Mouse (Mus musculus) B cell, adult 2 months (primary cell): ENCODE results near the gene Asb16.

Experiments
- DNase-seq, 2 experiments: peaks; one replicate each; pipeline ENCODE4 v3.0.0; 2022

The Asb16 gene

DNA sequence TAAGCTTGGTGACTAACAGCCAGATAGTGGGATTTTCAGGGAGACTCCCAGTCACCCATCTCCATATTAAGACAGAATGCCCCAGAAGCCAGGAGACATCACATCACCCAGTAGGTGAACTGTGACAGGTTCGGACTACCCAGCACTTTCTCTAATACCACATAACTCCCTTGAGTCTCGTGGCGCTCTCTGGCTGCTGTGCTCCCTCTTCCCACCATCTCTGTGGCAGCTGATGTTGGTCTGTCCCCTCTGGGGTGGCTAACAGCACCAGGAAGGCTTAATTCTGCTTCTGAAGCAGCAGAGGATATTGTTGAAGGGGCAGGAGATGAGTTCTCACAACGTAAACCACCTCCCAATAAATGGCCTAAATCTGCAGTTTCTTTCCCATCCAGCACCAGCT, 43.4 kb downstream of the Asb16 start:
- no peak for DNase-seq

DNA sequence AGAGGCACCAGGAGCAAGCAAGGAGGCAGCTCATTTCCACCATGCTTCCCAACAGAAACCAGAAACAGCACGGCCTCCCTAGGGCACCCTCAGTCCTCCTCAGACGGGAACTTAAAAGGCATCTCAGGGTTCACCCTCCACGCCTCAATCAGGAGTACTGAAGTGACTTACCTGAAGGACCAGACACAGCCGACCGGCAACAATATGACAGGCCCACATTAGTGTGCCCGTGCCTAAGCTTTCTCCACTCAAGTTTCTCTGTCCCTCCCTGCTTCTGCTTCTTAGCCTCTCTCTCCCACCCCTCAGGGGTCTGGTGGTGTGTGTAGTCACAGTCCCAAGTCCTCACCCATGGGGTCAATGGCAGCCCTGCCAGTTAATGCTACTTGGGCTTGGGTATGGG, 44.0 kb downstream of the Asb16 start:
- DNase-seq: no peak

GRCm38 (mm10) chr11:102314321-102314720, 45.8 kb downstream of the Asb16 start:
- DNase-seq: no peak

GRCm38 (mm10) chr11:102315690-102316571, 47.4 kb downstream of the Asb16 start:
- peak; percentile 40 to 50 for DNase-seq

DNA sequence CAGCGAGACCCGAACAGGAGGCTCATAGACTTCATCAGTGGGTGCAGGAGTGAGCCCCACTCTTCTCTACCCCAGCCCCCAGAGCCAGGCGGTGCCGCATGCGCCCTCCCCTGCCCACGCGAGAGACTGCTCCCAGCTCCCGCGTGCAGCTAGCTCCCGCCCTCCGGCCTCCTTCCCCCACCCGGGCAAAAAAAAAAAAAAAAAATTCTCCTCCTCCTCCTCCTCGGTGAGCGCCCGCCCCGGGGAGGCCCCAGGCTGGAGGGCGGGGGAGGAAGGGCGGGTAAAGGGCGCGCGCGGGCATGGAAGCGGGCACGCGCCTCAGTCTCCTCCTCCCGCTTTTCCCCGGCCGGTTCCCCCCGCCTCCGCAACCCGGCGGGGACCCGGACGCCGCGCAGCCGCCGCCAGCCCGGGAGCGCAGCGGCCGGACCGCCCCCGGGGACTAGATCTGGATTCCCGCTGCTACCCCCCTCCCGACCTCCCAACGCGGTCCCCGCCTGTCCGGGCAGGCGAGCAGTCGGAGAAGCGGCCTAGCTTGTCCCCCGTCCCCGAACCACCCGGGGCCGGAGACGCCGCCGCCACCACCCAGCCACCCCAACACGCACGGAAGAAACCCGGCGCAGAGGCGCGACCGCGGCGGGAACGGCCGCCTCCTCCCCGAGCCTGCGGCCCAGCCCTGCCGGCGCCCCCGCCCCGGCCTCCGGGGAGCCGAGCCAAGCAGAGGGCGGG, 48.2 kb downstream of the Asb16 start:
- DNase-seq: peak; percentile 82 to 87

DNA sequence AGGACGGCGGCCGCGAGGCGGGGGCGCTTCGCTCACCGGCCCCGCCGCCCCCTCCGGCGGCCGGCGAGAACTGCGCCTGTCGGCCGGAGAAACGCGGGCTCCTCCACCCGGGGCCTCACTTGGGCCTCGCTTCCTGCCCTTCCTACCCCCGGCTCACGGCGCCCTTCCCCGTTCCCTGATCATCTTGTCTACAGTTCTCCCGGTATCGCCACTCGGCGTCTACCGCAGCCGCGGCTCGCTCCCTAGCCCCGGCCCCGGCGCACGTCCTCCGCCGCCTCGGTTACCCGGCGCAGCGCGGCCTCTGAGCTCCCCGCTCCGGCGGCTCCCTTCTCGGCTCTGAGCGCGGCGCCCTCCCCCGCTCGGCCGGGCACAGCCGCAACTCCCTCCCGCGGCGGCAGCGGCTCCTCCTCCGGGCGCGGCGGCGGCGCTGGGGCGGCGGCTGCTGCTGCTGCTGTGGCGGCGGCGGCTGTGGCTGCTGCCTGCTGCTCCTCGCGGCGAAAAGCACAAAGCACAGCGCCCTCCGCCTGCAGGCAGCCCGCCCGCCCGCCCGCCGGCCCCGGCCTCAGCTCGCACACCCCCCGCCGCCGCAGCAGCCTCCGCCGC, 48.9 kb downstream of the Asb16 start:
- peak; percentile 74 to 79 for DNase-seq

DNA sequence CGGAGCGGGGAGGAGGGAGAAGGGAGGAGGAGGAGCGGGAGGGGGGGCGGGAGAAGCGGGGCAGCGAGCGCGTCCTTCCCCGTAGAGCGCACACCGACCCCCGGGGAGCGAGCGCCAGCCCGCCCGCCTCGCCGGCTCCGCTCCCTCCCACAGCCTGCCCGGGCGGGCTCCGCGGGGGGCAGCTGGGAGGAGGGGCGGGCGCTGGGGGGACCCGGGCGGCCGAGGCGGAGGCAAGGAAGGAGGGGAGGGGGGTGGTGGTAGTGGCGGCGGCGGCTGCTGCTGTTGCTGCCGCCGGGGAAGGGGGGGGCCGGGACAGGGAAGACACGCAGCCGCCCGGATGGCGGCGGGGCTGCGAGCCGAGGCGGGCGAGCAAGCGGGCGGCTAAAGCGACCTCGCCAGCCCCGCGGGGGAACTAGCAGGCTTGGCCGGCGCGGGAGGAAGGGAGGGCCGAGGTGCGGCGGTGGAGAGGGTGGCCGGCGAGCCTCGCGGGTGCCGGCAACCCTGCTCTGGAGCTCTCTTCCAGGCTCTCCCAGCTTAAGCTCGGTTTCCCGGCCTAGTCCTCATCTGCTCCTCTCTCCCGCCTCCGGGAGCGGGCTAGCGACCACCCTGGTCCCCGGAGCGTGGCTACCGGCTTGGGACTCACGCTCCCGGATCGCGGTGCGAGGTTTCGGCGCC, 49.5 kb downstream of the Asb16 start:
- peak; percentile 63 to 71 for DNase-seq

DNA sequence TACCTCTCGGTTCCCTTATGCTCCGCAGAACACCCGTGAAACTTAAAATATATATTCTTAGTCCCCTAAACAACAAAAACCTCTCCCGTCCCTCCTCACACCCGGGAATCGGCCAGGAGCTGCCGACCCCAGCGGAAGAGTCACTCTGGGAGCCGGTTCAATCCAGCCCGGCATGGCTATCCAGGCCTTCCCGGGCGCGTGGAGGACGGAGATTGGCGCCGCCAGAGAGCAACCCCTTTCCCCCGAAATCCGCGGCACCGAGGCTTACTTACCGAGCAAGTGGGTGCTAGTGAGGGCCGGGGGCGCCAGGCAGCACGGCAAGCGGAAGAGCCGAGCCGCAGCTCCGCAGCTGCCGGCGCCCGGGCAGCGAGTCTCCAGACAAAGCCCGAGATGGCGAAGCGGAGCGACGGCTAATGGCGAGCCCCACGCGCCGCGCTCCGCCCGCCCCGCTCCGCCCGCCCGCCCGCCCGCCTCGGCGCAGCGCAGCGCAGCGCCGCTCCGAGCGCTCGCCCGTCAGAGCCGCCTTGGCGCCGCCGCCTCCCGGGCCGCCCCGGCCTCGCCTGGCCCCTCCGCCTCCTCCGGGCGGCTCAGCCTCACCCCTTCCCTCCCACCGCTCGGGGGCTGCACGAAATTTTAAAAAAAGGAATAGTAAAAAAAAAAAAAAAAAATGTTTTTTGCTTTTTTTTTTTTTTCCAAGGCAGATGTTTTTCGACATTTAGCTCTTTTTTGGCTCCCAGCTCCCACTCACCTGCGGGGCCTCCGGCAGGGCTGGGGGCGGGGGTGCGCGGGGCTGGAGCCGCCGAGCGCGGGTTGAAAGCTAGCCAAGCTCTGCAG, 50.2 kb downstream of the Asb16 start:
- DNase-seq: peak; percentile 60 to 70

GRCm38 (mm10) chr11:102319410-102319792, 50.9 kb downstream of the Asb16 start, which contains the start of gene Ubtf:
Gene Ubtf, minus strand, starts transcription at chr11:102319742.
- peak; percentile 78 to 80 for DNase-seq

DNA sequence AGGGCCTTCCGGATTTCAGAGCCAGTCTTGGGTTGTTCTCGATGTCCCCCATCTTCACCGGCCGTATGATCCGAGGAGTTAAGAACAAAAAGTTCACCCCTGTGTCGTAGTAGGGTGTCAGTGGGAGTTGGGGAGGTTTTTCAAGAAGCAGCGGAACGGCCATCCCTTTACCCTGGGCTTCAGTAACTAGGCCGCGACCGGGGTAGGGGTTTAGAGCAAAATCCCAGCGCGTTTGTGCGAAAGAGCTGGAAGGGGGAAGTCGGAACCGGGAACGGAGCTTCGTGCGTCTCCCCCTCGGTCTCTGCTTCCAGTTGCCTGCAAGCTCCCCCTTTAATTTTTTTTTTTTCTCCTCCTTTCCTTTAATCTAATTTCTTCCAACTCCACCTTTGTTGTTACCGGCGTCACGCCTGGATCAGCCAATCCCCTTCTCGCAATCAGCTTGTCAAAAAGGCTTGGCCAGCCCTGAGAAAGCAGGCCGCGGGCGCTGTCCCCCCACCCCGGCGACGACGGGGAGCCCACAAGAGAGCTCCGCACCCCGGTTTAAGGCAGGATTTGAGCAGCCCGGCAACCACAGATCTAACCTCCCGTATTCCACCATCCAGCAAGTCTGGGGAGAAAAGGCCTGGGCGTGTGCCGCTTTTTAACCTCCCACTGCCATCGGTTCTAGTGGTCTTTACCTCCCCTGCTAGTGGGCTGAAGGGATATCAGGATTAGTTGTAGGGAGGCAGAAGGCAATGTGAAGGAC, 51.6 kb downstream of the Asb16 start:
- peak; percentile 59 to 64 for DNase-seq

GRCm38 (mm10) chr11:102320686-102321005, 52.1 kb downstream of the Asb16 start:
- DNase-seq: no peak

- no peak for DNase-seq
Measured at GRCm38 (mm10) chr11:102321931-102322330, 53.4 kb downstream of the Asb16 start.

GRCm38 (mm10) chr11:102323516-102323915, 55.0 kb downstream of the Asb16 start:
- DNase-seq: no peak

DNA sequence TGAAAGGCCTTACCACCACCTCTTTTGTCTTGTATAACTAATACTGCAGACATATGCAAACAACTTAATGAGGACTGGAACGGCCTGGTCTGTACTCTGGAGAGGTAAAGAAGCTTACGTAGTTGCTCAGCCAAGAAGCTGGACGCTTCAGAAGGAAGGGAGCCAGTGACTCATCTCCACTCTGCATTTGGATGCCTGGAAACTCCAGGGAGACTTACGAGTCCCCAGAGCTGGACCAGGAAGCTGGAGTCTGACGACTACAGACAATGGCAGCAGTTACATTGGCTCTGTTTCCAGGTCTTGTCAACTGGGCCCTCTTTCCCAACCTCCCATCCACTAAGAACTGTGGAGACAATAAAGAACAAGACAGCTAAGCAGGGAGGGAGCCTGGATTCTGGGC, 58.7 kb downstream of the Asb16 start:
- DNase-seq: no peak

- peak; percentile 22 to 24 for DNase-seq
Measured at GRCm38 (mm10) chr11:102327839-102328238, 59.3 kb downstream of the Asb16 start.
